Mouse (Mus musculus): ENCODE results near the gene Lcmt2. TPM values are rescaled to one million over a fixed set of nuclear protein-coding genes. Genes with fewer than 3 reads are reported as not detected.

The Lcmt2 gene
- polyA plus RNA-seq, 1 experiment from 2014 or later, result 4.3 TPM

Other genes with a start within 250 kb of the Lcmt2 start
- gene Ubr1, start 169.9 kb downstream of the Lcmt2 start, polyA plus RNA-seq (2018), result 5.4 to 7.0 TPM (median 7.0 TPM) in 3 replicates
- 9.6 to 11.4 TPM (median 10.7 TPM) in 3 replicates for gene Tmem62, start 163.6 kb downstream of the Lcmt2 start, polyA plus RNA-seq (2018)
- 34.5 to 42.7 TPM (median 39.1 TPM) in 3 replicates for gene Ccndbp1, start 132.2 kb downstream of the Lcmt2 start, polyA plus RNA-seq (2018)
- gene Epb42, start 103.6 kb downstream of the Lcmt2 start, polyA plus RNA-seq (2018), result not detected in 3 replicates
- gene Tgm5, start 54.8 kb downstream of the Lcmt2 start, polyA plus RNA-seq (2018), result not detected in 3 replicates
- not detected in 3 replicates for gene Tgm7, start 30.9 kb downstream of the Lcmt2 start, polyA plus RNA-seq (2018)
- 7.0 to 7.9 TPM (median 7.1 TPM) in 3 replicates for gene Adal, start 225 bp downstream of the Lcmt2 start, polyA plus RNA-seq (2018)
- gene Tubgcp4, start 30.0 kb upstream of the Lcmt2 start, polyA plus RNA-seq (2018), result 26.7 to 37.4 TPM (median 35.5 TPM) in 3 replicates
- gene Zscan29, start 30.5 kb upstream of the Lcmt2 start, polyA plus RNA-seq (2018), result 16.2 to 24.6 TPM (median 22.3 TPM) in 3 replicates
- 8.6 to 12.8 TPM (median 10.5 TPM) in 3 replicates for gene Trp53bp1, start 130.8 kb upstream of the Lcmt2 start, polyA plus RNA-seq (2018)
- gene Map1a, start 148.9 kb upstream of the Lcmt2 start, polyA plus RNA-seq (2018), result 0.02 to 0.24 TPM in 2 of 3 replicates, not detected in the other
- 9.7 to 11.8 TPM (median 10.4 TPM) in 3 replicates for gene Ppip5k1, start 214.7 kb upstream of the Lcmt2 start, polyA plus RNA-seq (2018)
- gene Ckmt1, start 217.1 kb upstream of the Lcmt2 start, polyA plus RNA-seq (2018), result not detected in 3 replicates
- gene Strc, start 246.5 kb upstream of the Lcmt2 start, polyA plus RNA-seq (2018), result not detected in 3 replicates

Measured in macrophage (primary cell).